Mouse (Mus musculus) hindlimb bud, embryonic 11.5 days (tissue): ENCODE measurements around the gene Mavs.
"Not testable (repeated sequence)": the region's sequence is repeated elsewhere in the genome, so short reads cannot be mapped to it uniquely, and the experiment has no call there.

Experiments used
- DNase-seq: peaks from one replicate; pipeline ENCODE4 v3.0.0-alpha.2; 2012; ENCODE audit warnings: low read depth, low spot score; ENCODE audit errors: extremely low spot score

The Mavs gene

DNA sequence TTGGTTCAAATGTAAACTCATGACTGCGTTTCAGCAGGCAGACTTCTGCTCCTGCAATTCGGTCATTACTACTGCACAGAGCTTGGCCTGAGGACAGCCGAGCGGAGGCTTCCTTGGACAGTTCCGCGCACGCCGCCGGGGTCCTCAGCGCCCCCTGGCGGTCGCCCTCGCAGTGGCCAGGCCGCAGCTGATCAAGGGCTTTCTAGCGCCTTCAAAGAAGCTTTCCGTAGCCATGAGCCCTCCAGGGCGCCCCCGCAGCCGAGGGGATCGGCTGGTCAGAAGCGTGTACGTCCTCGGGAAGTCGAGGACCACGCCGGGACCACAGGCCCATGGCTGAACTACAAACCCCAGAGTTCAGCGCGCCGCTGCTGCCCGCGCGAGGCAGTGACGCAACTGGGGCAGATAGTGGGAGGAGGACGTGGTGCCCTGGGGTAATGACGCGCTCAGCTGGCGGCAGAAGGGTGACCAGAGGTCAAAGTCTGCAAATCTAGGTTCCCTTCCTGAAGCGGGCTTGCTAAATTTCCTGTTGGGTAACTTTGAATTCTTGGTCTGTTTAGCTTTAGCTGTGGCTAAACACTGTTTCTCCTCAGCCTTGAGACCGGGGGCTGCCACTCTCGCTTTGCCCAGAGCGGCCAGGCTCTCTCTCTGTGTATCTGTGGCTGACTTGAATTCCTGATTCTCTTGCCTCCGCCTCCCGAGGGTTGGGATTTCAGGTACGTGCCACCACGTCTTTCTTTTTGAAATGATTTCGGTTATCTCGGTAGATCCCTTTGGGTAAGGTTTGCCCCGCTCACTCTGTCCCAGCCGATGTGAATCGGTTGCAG, 23.7 kb upstream of the Mavs start:
- DNase-seq, result peak; percentile 76

DNA sequence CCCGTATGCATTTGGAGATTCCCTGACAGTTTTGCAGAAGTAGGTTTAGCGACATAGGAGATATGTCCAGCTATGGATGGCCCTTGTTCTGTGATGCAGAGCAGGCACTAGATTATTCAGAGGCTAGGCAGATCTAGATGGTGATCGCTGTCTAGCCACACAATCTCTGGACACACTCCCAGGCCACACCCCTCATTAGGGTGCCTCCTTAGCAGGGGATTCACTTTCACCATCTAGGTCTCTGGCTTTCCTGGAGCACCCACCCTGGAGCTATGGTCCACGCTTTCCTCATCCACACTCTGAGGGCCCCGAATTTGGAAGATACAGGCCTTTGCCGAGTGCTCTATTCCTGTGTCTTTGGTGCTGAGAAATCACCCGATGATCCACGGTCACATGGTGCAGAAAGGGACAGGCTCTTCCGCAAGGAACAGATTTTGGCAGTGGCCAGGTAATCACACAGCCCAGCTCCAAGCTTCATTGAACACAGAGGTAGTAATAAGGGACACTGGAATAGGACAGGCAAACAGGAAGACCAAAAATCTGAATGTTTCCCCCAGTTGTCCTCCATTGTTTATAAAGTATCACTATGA, 22.7 kb upstream of the Mavs start:
- no peak for DNase-seq

DNA sequence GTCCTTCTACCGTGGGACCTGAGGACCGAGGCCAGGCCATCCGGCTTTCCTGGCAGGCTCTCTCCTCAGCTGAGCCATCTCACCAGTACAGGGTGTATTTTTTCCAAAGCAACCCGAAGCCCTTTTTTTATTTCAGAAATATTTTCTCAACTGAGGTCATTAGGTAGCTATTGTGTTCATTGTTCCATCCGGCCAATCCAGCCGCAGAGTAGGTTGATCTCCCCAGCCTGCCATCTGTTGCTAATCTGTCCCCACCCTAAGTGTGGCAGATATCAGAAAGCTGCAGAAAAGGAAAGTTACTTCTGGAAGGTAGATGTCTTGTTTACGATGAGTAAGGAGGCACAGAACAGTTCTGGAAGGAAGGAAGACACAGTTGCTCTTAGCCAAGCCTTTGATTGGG, 20.1 kb upstream of the Mavs start:
- DNase-seq, result no peak

DNA sequence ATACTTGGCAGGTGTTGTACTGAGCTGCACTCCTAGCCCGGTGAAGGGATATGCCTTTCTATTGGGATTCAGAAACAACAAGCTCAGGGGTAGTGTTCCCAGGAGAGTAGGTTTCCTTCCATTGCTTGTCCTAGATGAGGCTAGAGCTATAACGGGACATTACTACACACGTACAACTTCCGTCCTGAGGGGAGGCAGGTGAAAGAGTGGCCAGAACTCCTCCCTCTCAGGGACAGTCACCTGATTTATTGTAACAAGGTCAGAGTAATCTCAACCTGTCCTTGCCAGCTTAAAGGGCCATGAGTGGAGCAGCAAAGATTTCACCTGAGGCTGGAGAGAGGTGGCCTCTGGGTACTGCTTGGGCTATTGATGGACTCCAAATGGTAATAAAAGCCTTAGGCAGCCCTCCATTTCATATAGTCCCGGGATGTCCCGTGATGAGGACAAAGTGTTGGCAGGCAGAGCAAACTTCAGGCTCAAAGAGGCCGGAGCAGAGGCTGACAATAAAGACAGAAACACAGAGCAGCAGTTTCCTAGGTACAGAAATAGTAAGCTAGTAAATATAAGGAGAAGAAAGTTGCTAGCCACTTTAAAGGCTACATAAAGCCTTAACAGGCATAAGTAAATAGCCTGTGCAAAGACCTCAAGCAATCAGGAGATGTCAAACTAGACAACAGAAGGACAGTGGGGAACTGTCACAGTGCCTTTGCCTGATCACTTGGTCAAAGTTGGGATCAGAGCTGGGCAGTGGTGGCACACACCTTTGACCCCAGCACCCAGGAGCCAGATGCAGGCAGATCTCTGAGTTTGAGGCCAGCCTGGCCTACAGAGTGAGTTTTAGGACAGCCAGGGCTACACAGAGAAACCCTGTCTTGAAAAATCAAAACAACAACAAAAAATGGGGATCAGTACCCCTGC, 17.7 kb upstream of the Mavs start:
- DNase-seq, result no peak

DNA sequence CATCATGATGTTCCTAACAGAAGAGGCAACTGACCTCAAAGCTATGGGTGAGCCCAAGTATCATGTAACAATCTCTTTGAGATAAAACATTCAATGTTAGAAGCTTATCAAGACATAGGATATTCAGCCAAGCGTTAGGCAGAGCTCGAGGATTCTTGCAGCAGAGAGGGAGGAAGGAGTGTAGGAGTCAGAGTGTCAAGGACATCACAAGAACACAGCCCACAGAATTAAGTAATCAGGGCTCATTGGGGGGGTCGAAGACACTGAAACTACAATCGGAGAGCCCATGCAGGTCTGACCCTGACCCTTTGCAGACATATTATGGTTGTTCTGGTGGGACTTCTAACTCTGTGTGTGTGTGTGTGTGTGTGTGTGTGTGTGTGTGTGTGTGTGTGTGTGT, 13.8 kb upstream of the Mavs start:
- no peak for DNase-seq

DNA sequence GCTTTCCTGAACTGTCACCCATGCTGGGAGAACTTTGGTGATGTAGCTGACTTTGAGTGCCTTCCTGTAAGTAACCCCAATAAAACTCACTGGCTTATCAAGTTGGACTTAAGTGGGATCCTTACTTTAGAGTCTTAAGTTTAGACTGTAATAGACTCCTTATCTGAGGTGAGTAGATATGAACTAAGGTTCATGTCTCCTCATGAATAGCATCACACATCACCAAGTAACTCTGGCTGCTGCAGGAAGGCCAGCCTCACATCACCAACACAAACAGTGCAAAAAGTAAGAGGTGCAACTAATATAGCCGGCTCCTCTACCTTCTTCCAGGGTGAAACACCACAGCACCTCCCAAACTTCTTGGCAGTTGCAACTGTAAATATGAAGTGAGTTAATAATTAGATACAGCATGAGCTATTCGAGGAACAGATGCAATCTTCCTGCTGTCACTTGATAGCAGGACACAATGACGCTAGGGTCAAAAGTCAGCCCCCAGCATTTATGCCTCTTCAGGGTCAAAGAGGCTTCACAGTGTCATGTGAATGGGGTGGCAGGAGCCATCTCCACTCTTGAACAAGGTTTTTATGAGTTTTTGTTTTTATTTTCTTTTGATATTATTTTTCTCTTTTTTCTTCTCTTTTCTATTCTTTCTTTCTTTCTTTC, 11.9 kb upstream of the Mavs start:
- DNase-seq, result no peak

DNA sequence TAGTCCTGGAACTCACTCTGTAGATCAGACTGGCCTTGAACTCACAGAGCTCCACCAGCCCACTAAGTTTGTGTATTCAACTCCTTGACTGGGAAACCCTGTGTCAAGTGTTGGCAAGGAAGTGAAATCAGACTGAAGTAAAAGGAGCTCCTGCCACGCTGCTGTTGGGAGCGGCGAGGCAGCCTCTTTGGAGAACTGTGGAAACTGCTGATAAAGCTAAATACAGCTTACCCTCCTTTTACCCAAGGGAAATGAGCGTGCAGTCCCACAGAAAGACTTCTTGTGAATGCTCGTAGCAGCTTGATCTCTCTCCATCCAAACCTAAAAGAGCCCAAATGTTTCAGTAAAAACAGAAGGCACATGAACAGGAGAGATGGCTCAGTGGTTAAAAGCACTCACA, 11.3 kb upstream of the Mavs start:
- DNase-seq, result no peak

DNA sequence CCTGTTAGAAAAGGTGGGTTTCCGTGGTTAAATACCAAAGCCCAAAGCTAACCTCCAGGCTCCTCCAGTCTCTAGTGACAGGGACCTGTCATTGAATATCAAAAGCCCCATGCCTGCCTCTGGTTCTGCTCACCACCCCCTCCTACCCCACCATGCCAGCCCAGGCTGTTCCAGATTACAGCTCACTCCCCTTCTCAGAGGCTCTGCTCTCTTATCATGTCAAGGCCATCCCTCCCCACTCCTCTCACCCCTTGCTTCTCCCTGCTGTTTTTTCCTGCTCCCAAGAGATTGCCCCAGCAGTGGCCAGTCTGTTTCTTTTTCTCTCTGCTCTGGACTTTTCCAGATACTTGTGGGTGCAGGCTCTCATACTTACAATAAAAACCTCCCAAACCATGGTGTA, 10.3 kb upstream of the Mavs start:
- DNase-seq, result no peak

DNA sequence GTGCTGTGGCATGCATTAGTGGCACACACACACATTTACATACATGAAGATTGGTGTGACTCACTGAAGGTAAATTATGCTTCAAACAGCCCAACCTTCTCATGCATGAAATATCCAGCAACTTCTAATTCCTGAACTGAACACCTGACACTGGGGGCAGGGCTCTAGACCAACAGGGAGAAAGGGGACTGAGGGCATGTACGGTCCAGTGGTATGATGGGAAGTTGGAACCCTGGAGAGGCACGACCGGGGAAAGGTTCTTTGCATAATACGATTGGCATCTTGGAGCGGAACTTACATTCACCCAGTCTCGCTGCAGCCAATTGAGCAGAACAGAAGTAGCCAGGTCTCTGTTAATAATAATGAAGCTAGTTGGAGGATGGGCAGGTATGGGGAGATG, 8.7 kb upstream of the Mavs start:
- DNase-seq, result no peak

DNA sequence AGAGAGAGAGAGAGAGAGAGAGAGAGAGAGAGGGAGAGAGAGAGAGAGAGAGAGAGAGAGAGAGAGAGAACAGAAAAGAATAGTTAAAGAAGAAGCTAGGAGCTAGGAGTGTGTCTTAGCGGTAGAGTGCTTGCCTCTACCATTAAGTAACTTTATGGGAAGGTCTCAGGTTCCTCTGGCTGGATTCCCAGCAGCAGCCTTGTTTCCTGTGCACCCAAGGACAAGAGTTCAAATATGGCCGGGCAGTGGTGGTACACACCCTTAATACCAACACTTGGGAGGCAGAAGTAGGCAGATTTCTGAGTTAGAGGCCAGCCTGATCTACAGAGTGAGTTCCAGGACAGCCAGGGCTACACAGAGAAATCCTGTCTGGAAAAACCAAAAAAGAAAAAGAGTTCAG, 7.2 kb upstream of the Mavs start:
- DNase-seq, result not testable (repeated sequence)

DNA sequence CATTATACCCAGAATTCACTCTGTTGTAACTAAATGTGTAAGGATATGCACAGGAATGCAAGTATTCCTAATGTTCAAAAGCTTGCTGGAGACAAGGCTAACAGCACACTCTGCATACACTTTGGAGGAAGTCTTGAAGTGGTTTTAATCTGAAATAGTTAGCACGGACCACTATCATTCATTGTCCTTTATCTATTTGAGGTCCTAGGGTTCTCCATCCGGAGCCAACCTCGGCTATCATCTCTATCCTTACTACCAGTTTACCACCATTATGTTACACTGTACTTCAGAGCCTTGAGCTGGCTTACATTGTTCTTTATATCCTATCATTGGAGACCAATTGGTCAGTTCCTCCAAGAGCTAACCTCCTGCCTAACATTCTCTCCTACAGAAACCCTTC, 6.6 kb upstream of the Mavs start:
- DNase-seq, result no peak

DNA sequence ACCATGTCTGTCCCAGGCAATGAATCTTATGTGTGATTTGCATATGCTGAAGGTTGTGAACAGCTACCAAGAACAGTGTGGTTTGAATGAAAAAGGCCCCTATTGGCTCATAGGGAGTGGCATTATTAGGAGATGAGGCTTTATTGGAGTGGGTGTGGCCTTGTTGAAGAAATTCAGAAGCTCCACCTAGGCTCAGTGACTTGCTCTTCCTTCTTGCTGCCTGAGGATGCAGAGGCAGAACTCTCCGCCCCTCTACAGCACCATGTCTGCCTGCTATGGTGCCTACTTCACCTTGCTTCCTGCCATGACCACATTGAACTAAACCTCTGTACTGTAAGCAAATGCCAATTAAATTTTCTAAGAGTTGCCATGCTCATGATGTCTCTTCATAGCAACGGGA, 1.3 kb upstream of the Mavs start:
- no peak for DNase-seq

DNA sequence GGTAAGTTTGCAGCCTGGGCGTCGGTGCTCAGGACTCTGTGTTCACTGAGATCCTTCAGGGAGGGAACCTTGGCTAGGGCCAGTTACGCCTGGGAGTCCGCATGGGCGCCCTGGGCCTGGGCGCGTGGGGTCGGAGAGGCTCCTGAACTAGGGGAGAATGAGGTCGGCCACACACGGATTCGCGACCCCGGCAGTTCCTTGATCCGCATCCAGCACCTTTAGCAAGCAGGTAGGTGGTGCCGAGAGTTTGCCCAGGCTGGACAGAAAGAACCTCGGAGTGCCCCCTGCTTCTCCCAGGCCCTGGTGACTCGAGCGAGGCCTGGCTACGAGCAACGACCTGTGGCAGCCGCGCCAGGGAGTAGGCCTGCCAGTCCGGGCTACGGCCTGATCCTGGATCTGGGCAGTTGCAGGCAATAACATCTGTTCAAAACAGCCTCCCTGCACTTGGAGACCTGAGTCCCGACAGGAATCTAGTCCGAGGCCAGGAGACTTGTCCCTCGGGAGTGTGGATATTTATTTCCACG, 326 bp downstream of the Mavs start:
- DNase-seq, result no peak

DNA sequence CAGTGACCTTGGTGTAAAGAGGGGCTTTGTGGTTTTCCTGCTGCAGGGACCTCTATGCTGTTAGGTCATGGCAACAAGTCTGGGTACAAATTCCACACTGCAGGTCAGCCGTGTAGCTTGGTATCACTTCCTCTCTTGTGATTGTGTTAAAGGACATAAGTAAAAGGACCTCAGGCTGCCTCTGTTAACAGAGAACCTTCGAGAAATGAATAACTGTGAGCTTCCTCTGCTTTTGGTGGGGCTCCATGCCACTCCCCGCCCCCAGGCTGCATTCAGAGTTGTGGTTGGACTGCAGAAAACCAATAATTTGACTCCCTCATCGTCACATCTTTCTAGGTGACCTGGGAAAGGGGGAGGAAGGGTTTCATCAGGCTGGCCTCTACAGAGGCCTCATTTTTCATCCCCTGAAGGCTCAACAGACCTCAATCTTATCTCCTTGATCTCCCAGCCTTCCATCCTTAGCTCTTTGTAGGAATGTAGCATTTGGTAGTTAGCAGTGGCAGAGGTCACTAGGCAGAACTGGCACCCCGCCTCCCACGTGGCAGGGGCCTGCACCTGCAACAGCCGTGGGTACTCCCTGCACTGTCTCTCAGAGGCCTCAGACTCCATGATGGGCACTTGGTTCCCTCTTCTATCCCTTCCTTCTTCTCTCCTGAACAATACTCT, 1.2 kb downstream of the Mavs start:
- DNase-seq, result no peak

DNA sequence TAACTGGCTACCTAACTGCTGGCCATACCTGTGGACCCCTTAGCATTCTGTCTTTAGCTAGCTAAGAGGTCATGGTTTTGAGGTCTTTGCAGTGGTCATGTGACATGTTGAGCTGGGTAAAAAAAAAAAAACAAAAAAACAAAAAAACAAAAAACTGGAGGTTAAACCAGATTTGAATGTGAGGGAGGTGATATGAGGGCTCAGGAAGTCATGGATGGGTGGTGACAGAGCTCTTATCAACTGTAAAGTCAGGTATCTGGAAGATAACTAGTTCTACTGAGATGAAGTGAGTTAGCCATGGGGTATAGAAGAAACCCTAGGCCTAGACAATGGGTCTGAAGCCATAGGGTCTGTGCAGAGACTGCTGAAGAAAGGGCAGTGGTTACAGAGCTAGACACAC, 8.3 kb downstream of the Mavs start:
- DNase-seq, result no peak

DNA sequence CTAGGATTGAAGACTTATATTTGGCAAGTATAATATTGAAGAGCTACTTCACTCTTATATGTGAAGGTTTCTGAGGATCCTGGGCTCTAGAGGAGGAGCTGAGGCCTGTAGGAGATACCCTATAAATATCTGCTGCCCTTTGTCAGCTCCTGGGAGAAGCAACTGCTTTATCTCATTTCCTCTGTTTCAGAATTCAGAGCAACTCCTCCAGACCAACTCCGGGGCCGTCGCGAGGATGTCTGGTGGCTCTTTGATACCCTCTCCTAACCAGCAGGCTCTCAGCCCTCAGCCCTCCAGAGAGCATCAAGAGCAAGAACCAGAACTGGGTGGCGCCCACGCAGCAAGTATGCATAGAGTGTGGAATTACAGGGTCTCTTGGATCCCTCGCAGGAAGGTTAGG, 9.1 kb downstream of the Mavs start:
- no peak for DNase-seq

DNA sequence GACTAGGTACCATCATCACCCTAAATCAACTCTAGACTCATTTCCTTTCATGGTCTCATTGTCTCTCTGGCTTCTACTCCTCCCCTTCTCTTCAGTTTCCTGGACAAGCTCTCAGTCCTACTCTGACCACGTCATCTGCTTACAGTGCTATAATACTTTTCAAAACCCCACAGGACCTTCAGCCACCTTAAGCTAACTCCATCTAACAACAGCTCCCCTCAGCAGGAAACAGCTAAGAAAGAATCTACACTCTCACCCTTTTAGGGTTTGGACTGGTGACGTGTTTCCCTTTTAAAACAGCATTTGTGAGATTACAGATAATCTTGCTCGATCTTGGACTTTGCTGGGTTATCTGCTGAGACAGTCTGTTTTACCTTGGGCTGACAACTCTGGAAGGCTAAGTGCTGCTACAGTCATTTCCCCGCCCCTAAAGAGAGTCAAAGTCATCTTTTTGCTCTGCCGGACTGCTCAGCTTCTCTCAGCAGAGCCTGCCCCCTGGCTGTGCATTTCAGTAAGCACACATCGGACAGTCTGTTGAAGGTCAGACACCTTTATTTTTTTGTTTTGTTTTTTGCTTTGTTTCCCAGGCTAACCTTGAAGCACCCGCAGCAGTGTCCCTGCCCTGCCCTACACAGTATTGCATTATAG, 19.9 kb downstream of the Mavs start:
- DNase-seq, result no peak

DNA sequence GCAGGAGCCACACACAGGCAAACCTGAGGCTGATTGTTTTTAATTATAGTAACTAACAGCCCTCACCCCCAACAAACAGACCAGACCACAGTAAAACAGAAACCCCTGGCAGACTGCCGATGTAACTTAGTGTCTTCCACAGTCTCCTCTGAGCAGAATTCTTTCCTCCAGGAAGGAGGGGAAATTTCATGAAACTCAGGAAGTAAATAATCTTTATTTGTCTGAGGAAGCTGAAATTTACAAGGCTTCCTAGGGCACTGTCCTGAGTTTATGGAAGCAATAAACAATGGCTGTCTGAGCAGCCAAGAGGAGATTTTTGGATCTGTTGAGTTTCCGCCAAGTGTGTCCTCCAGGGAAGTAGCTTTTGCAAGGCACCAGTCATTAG, 20.5 kb downstream of the Mavs start:
- no peak for DNase-seq

DNA sequence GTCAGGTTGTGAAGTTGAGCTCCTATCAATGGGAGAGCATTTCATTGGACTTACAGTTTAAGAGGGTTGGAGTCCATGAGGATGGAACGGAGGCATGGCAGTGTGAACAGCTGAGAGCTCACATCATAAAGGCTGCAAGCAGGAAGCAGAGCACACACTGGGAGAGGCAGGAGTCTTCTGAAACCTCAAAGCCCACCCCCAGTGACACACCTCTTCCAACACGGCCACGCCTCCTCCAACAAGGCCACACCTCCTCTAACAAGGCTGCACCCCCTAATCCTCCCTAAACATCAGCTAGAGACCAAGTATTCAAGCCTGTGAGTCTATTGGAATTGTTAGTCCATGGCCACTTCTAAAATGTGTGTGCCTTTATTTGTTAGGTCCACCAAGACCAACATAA, 21.9 kb downstream of the Mavs start:
- DNase-seq, result no peak

DNA sequence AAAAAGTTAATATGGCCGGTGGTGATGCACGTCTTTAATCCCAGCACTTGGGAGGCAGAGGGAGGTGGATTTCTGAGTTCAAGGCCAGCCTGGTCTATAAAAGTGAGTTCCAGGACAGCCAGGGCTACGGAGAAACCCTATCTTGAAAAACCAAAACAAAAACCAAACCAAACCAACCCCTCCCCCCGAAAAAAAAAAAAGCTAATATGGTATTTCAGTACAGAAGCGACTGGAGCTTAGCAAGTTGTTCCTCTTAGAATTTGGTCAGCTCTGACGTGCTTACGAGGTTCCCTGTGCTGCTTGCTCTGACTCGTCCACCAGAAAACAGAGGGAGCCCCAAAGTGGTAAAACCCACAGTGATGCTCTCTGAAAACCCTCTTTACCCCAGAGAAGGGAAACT, 24.8 kb downstream of the Mavs start:
- DNase-seq, result no peak
